Mouse (Mus musculus) E14TG2a.4 (cell line): Measurements from ENCODE around the gene Abhd18.
"Not testable (repeated sequence)": the region's sequence is repeated elsewhere in the genome, so short reads cannot be mapped to it uniquely, and the experiment has no call there.

ENCODE experiments used
- CTCF ChIP-seq: conservative IDR thresholded peaks from 2 replicates; pipeline ENCODE4 v1.5.1; 2014; ENCODE audit warnings: low read length
- NANOG ChIP-seq: IDR thresholded peaks from 2 replicates; pipeline ENCODE4 v1.6.1; 2014; ENCODE audit warnings: borderline replicate concordance, low read length, mixed read lengths
- POU5F1 ChIP-seq: IDR thresholded peaks from 2 replicates; pipeline ENCODE4 v1.6.1; 2014; ENCODE audit warnings: low read length, borderline replicate concordance

GRCm38 (mm10) chr3:40846473-40846956 is 255 bp upstream of the Abhd18 start, which contains the start of gene Mfsd8:
- TF ChIP-seq CTCF, result 0 out of 2 replicates have a peak, but pooled peaks have one; percentile 18
- not testable (repeated sequence) for TF ChIP-seq NANOG, POU5F1
